Comparison of ENCODE assay signal across 25 mouse cellular contexts in the genomic region with DNA sequence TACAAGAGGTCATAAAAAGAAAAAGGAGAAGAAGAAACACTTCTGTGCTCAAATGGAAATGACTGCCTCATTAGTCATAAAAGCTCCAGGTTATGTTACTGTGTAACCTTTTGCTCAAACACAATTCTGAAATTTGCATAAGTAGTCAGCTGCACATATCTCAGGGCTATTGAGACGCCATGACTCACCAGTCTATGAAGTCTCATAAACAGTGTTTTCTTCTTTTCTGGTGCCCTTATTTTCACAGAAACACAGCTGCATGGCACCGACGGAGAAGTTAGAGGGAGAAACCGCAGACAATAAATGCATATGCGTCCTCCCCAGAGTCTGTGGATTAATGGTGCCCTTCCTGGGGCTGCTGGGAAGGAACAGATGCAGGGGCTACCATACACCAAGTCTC.
DNase-seq lines count a peak whose midpoint lies in the region; ATAC-seq and TF ChIP-seq lines count a peak whose summit lies in the region.
"Had no signal": no experiment of that assay in that cellular context is flagged by ENCODE, and none has a peak within 500 bp of the region (broad histone marks: within the 10 kb centered on the region; RNA-seq: fewer than 3 reads in every experiment).

No protein-coding gene starts in this region.

- H3K4me3 ChIP-seq in embryonic facial prominence, embryonic 14.5 days (ENCODE audit: low read depth, low read length), result no peak overlapping the region
- H3K4me3 ChIP-seq in embryonic facial prominence, embryonic 10.5 days, result no peak overlapping the region
- no peak overlapping the region for H3K4me3 ChIP-seq in kidney, adult 2 months (ENCODE audit: insufficient read depth, low read depth, low read length)
- H3K4me3 ChIP-seq in kidney, embryonic 14.5 days (ENCODE audit: low read length), result no peak overlapping the region
- no peak overlapping the region for H3K4me3 ChIP-seq in myocyte
- H3K4me3 ChIP-seq in hindbrain, embryonic 13.5 days, result no peak overlapping the region
- H3K4me3 ChIP-seq: forebrain, embryonic 10.5 days; forebrain, embryonic 15.5 days; liver, embryonic 15.5 days; neural tube, embryonic 15.5 days had no signal

- no peak overlapping the region for H3K9ac ChIP-seq in embryonic facial prominence, embryonic 14.5 days (ENCODE audit: low read depth, low read length)
- H3K9ac ChIP-seq in kidney, embryonic 14.5 days (ENCODE audit: low read depth, low read length), result no peak overlapping the region
- H3K9ac ChIP-seq in hindbrain, embryonic 13.5 days, result no peak overlapping the region
- H3K9ac ChIP-seq: forebrain, embryonic 15.5 days; liver, embryonic 15.5 days; lung, embryonic 14.5 days; neural tube, embryonic 15.5 days had no signal

- in situ Hi-C loops in Patski (cut with MboI; ENCODE audit: low pct_unique_long_range_greater_than_20kb), result no loop called here

- H3ac ChIP-seq in myocyte (ENCODE audit: control insufficient read depth, insufficient read length), result no peak overlapping the region

- peak; percentile 10 for DNase-seq in embryonic facial prominence, embryonic 14.5 days (ENCODE audit: low spot score)
- no peak for DNase-seq in embryonic facial prominence, embryonic 10.5 days (ENCODE audit: low spot score)
- DNase-seq in kidney, adult 2 months, result peak; percentile 28
- DNase-seq in Patski (ENCODE audit: low read depth, low spot score), result peak; percentile 65
- DNase-seq: adrenal gland, postnatal 14 days; cerebellum, adult 18-20 months; cerebellum, postnatal 14 days; heart, postnatal 14 days; kidney, adult 11 months; kidney, postnatal 4 days; layer of hippocampus, postnatal 36 days; lung, embryonic 14.5 days; lung, postnatal 14 days; midbrain, embryonic 14.5 days; right cerebral cortex, postnatal 25 days; spleen, adult 18-20 months; thymus, postnatal 14 days had no signal

- CTCF ChIA-PET in Patski (lab: Charles Lee), result no interaction called here

- WGBS in embryonic facial prominence, embryonic 14.5 days, result 70% methylated on average over 5 of the region's 5 CpGs
- WGBS in embryonic facial prominence, embryonic 10.5 days, result 82% methylated on average over 5 of the region's 5 CpGs
- 53% methylated on average over 5 of the region's 5 CpGs for WGBS in kidney, adult 2 months
- 75% methylated on average over 5 of the region's 5 CpGs for WGBS in kidney, embryonic 14.5 days
- 81% methylated on average over 5 of the region's 5 CpGs for WGBS in hindbrain, embryonic 13.5 days

- H3K4me2 ChIP-seq in embryonic facial prominence, embryonic 14.5 days (ENCODE audit: low read depth, low read length), result no peak overlapping the region
- H3K4me2 ChIP-seq in kidney, embryonic 14.5 days (replicated peaks; ENCODE audit: low read depth, low read length), result no peak overlapping the region
- peak overlapping the region; percentile 31 for H3K4me2 ChIP-seq in myocyte (ENCODE audit: low read depth)
- H3K4me2 ChIP-seq in hindbrain, embryonic 13.5 days, result no peak overlapping the region
- H3K4me2 ChIP-seq: forebrain, embryonic 15.5 days; liver, embryonic 15.5 days; lung, embryonic 14.5 days; neural tube, embryonic 15.5 days had no signal

- no peaks in the 10 kb centered on the region for H3K79me2 ChIP-seq in myocyte (ENCODE audit: control insufficient read depth, insufficient read depth)

- no peaks in the 10 kb centered on the region for H3K4me1 ChIP-seq in embryonic facial prominence, embryonic 14.5 days (ENCODE audit: control insufficient read depth, insufficient read depth, low read length)
- H3K4me1 ChIP-seq in embryonic facial prominence, embryonic 10.5 days, result peaks cover 3% of the 10 kb centered on the region; the same call in 1 of the 2 replicates
- 0 out of 2 replicates have a peak, but pooled peaks cover 3% of the 10 kb centered on the region for H3K4me1 ChIP-seq in kidney, adult 2 months (ENCODE audit: control insufficient read depth, insufficient read depth, low read length)
- no peaks in the 10 kb centered on the region for H3K4me1 ChIP-seq in kidney, embryonic 14.5 days (ENCODE audit: control insufficient read depth, insufficient read depth, low read length)
- H3K4me1 ChIP-seq in hindbrain, embryonic 13.5 days (replicated peaks), result no peaks in the 10 kb centered on the region
- H3K4me1 ChIP-seq: forebrain, embryonic 15.5 days; liver, embryonic 15.5 days; neural tube, embryonic 15.5 days had no signal

- POLR2A ChIA-PET in Patski (lab: Charles Lee), result no interaction called here

- no peak overlapping the region for H3K27ac ChIP-seq in embryonic facial prominence, embryonic 14.5 days (replicated peaks; ENCODE audit: low read depth, low read length)
- H3K27ac ChIP-seq in embryonic facial prominence, embryonic 10.5 days (replicated peaks), result no peak overlapping the region
- peak overlapping the region; percentile 20; the same call in 1 of the 2 replicates for H3K27ac ChIP-seq in kidney, adult 2 months (ENCODE audit: insufficient read depth, low read depth, low read length)
- H3K27ac ChIP-seq in kidney, embryonic 14.5 days (ENCODE audit: low read depth, low read length), result no peak overlapping the region
- no peak overlapping the region for H3K27ac ChIP-seq in hindbrain, embryonic 13.5 days
- H3K27ac ChIP-seq: forebrain, embryonic 10.5 days; forebrain, embryonic 15.5 days; hindbrain, postnatal 0 days; liver, embryonic 15.5 days; neural tube, embryonic 15.5 days had no signal

- 0 out of 2 replicates have a peak, but pooled peaks cover 2% of the 10 kb centered on the region for H3K9me3 ChIP-seq in embryonic facial prominence, embryonic 14.5 days (ENCODE audit: control insufficient read depth, low read length)
- no peaks in the 10 kb centered on the region for H3K9me3 ChIP-seq in embryonic facial prominence, embryonic 10.5 days
- no peaks in the 10 kb centered on the region for H3K9me3 ChIP-seq in kidney, embryonic 14.5 days (ENCODE audit: control insufficient read depth, low read length)
- no peaks in the 10 kb centered on the region for H3K9me3 ChIP-seq in hindbrain, embryonic 13.5 days
- H3K9me3 ChIP-seq: forebrain, embryonic 10.5 days; forebrain, embryonic 15.5 days; liver, embryonic 15.5 days; neural tube, embryonic 15.5 days had no signal

- no peak for ATAC-seq in embryonic facial prominence, embryonic 14.5 days (ENCODE audit: low read depth)
- no peak for ATAC-seq in kidney, embryonic 14.5 days (ENCODE audit: low FRiP score, low TSS enrichment)
- peak; percentile 99 for ATAC-seq in Patski
- no peak for ATAC-seq in hindbrain, embryonic 13.5 days (ENCODE audit: low FRiP score)
- ATAC-seq: forebrain, embryonic 15.5 days; hindbrain, postnatal 0 days had no signal

- no peaks in the 10 kb centered on the region for H3K36me3 ChIP-seq in embryonic facial prominence, embryonic 14.5 days (ENCODE audit: control insufficient read depth, insufficient read depth, low read length)
- no peaks in the 10 kb centered on the region for H3K36me3 ChIP-seq in embryonic facial prominence, embryonic 10.5 days (replicated peaks)
- H3K36me3 ChIP-seq in kidney, adult 2 months (ENCODE audit: control insufficient read depth, insufficient read depth, low read length), result no peaks in the 10 kb centered on the region
- H3K36me3 ChIP-seq in kidney, embryonic 14.5 days (ENCODE audit: control insufficient read depth, insufficient read depth, low read length), result no peaks in the 10 kb centered on the region
- no peaks in the 10 kb centered on the region for H3K36me3 ChIP-seq in myocyte (ENCODE audit: control insufficient read depth, insufficient read depth)
- no peaks in the 10 kb centered on the region for H3K36me3 ChIP-seq in hindbrain, embryonic 13.5 days
- H3K36me3 ChIP-seq: forebrain, embryonic 10.5 days; forebrain, embryonic 15.5 days; liver, embryonic 15.5 days; neural tube, embryonic 15.5 days had no signal

- no peaks in the 10 kb centered on the region for H3K27me3 ChIP-seq in embryonic facial prominence, embryonic 14.5 days (replicated peaks; ENCODE audit: control insufficient read depth, insufficient read depth, low read length)
- H3K27me3 ChIP-seq in embryonic facial prominence, embryonic 10.5 days (replicated peaks; ENCODE audit: low read depth, poor library complexity, severe bottlenecking), result no peaks in the 10 kb centered on the region
- no peaks in the 10 kb centered on the region; the same call in 1 of the 2 replicates for H3K27me3 ChIP-seq in kidney, adult 2 months (replicated peaks; ENCODE audit: control insufficient read depth, insufficient read depth, low read length)
- no peaks in the 10 kb centered on the region for H3K27me3 ChIP-seq in kidney, embryonic 14.5 days (ENCODE audit: control insufficient read depth, insufficient read depth, low read length)
- no peaks in the 10 kb centered on the region for H3K27me3 ChIP-seq in Patski
- no peaks in the 10 kb centered on the region for H3K27me3 ChIP-seq in myocyte (ENCODE audit: control insufficient read depth, insufficient read depth, insufficient read length)
- no peaks in the 10 kb centered on the region for H3K27me3 ChIP-seq in hindbrain, embryonic 13.5 days
- H3K27me3 ChIP-seq: forebrain, embryonic 15.5 days; liver, embryonic 15.5 days; neural tube, embryonic 15.5 days had no signal

- TF ChIP-seq POLR2A in kidney, adult 2 months (IDR thresholded peaks at IDR 0.05; ENCODE audit: low read depth, low read length), result no peak
- TF ChIP-seq POLR2A in myocyte (IDR thresholded peaks at IDR 0.05; ENCODE audit: insufficient read length, low read depth), result no peak

- TF ChIP-seq CTCF in kidney, adult 2 months (conservative IDR thresholded peaks at IDR 0.05; ENCODE audit: insufficient read depth, insufficient read length, low read depth, low read length), result no peak
- no peak for TF ChIP-seq CTCF in Patski (IDR thresholded peaks at IDR 0.05)

TF ChIP-seq in myocyte, 11 proteins besides CTCF, POLR2A, EP300 and RAD21:
- TF ChIP-seq MYOD1 (IDR thresholded peaks at IDR 0.05; ENCODE audit: control insufficient read depth in 1 of 3, insufficient read length in 2 of 3, low read depth in 2 of 3), result peak in 2 of 3 experiments; percentile 43
- TF ChIP-seq TCF3 (IDR thresholded peaks at IDR 0.05; ENCODE audit: insufficient read length, low read depth), result no peak
- no peak for TF ChIP-seq SRF (IDR thresholded peaks at IDR 0.05; ENCODE audit: control insufficient read depth, insufficient read length, low read depth)
- peak in 1 of 3 experiments; percentile 18 for TF ChIP-seq MYOG (IDR thresholded peaks at IDR 0.05; ENCODE audit: control insufficient read depth in 1 of 3, insufficient read depth in 1 of 3, insufficient read length in 2 of 3, low read depth in 2 of 3)
